10 mouse cellular contexts compared by ENCODE assay signal in the genomic region with DNA sequence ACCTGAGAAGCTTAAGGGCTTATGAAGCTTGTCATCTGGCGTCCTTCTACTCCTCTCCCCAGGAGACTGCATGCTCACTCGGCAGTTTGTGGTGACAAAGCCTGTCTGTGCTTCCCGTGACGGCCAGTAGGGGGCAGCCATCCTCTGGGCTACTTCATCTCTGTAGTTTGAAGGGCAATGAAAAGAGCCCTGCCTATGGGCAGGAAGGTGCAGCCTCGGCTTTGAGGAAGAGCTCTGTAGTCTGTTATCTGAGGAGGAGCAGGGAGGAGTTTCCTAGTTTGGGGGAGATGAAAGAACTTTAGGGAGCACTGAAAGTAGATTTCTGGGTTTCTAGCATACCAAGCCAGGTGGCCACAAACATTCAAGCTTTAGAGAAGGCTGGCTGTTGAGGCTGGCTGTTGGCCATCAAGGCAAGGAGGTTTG. TPM values are rescaled to one million over a fixed set of nuclear protein-coding genes. Genes with fewer than 3 reads are reported as not detected.
DNase-seq lines count a peak whose midpoint lies in the region; ATAC-seq and TF ChIP-seq lines count a peak whose summit lies in the region.
"Had no signal": no experiment of that assay in that cellular context is flagged by ENCODE, and none has a peak within 500 bp of the region (broad histone marks: within the 10 kb centered on the region; RNA-seq: fewer than 3 reads in every experiment).

No protein-coding gene starts in this region.

- H3K4me1 ChIP-seq in intestine, postnatal 0 days (replicated peaks; ENCODE audit: control insufficient read depth, insufficient read depth, low read length), result peaks cover 2% of the 10 kb centered on the region; the same call in 1 of the 2 replicates
- peaks cover 24% of the 10 kb centered on the region for H3K4me1 ChIP-seq in intestine, embryonic 15.5 days (replicated peaks)
- H3K4me1 ChIP-seq in MEL (ENCODE audit: control insufficient read depth in 1 of 2, insufficient read depth in 2 of 2, low read length in 2 of 2), result peaks cover 16 to 39% of the 10 kb centered on the region in 2 experiments
- peaks cover 23% of the 10 kb centered on the region for H3K4me1 ChIP-seq in limb, embryonic 10.5 days

- peak; percentile 66 to 72 for TF ChIP-seq EP300 in MEL (IDR thresholded peaks at IDR 0.05; ENCODE audit: low read depth in 1 of 2, low read length in 2 of 2)

- peaks cover 78% of the 10 kb centered on the region for H3K27me3 ChIP-seq in intestine, postnatal 0 days (replicated peaks; ENCODE audit: control insufficient read depth, insufficient read depth, low read length)
- H3K27me3 ChIP-seq in intestine, embryonic 15.5 days (replicated peaks), result peaks cover 73% of the 10 kb centered on the region
- H3K27me3 ChIP-seq in MEL (ENCODE audit: control insufficient read depth in 1 of 2, insufficient read depth in 2 of 2, low read length in 2 of 2), result no peaks in the 10 kb centered on the region
- peaks cover 90% of the 10 kb centered on the region for H3K27me3 ChIP-seq in limb, embryonic 10.5 days (ENCODE audit: low read depth, poor library complexity, severe bottlenecking)

- no peaks in the 10 kb centered on the region for H3K36me3 ChIP-seq in intestine, postnatal 0 days (ENCODE audit: control insufficient read depth, insufficient read depth)
- no peaks in the 10 kb centered on the region for H3K36me3 ChIP-seq in intestine, embryonic 15.5 days
- peaks cover 0 to 25% of the 10 kb centered on the region in 2 experiments; a peak in 2 of 4 replicates for H3K36me3 ChIP-seq in MEL (ENCODE audit: control insufficient read depth in 1 of 2, insufficient read depth in 2 of 2, low read length in 2 of 2)
- peaks cover 6% of the 10 kb centered on the region for H3K36me3 ChIP-seq in limb, embryonic 10.5 days

- ATAC-seq in intestine, postnatal 0 days, result 0 out of 2 replicates have a peak, but pooled peaks have one; percentile 17
- ATAC-seq in intestine, embryonic 15.5 days, result no peak

- H3K4me3 ChIP-seq in intestine, postnatal 0 days (ENCODE audit: low read depth, low read length), result no peak overlapping the region
- no peak overlapping the region for H3K4me3 ChIP-seq in intestine, embryonic 15.5 days (replicated peaks)
- H3K4me3 ChIP-seq in MEL (ENCODE audit: control insufficient read depth in 1 of 2, insufficient read depth in 1 of 2, low read depth in 2 of 2, low read length in 2 of 2), result peak overlapping the region; percentile 11 to 40; a peak in 3 of 4 replicates
- no peak overlapping the region for H3K4me3 ChIP-seq in limb, embryonic 10.5 days
- H3K4me3 ChIP-seq: embryonic facial prominence, embryonic 13.5 days; megakaryocyte, embryonic 14.5 days had no signal

- no peak overlapping the region for H3K27ac ChIP-seq in intestine, postnatal 0 days (ENCODE audit: low read depth, low read length)
- H3K27ac ChIP-seq in intestine, embryonic 15.5 days, result no peak overlapping the region
- peak overlapping the region; percentile 96 for H3K27ac ChIP-seq in MEL (ENCODE audit: control insufficient read depth, low read depth, low read length)
- H3K27ac ChIP-seq in limb, embryonic 10.5 days, result no peak overlapping the region
- H3K27ac ChIP-seq: embryonic facial prominence, embryonic 13.5 days had no signal

- H3K9ac ChIP-seq in intestine, postnatal 0 days (ENCODE audit: low read depth, low read length), result no peak overlapping the region
- no peak overlapping the region for H3K9ac ChIP-seq in intestine, embryonic 15.5 days
- peak overlapping the region; percentile 47 for H3K9ac ChIP-seq in MEL (ENCODE audit: control insufficient read depth, low read depth, low read length, poor library complexity, severe bottlenecking)
- H3K9ac ChIP-seq: embryonic facial prominence, embryonic 13.5 days had no signal

- peak; percentile 70 for TF ChIP-seq RAD21 in MEL (IDR thresholded peaks at IDR 0.05; ENCODE audit: low read depth, low read length)

- H3K9me3 ChIP-seq in intestine, postnatal 0 days (ENCODE audit: control insufficient read depth), result no peaks in the 10 kb centered on the region
- H3K9me3 ChIP-seq in intestine, embryonic 15.5 days, result no peaks in the 10 kb centered on the region
- H3K9me3 ChIP-seq in MEL (replicated peaks; ENCODE audit: insufficient read depth, low read length), result no peaks in the 10 kb centered on the region
- H3K9me3 ChIP-seq in limb, embryonic 10.5 days (replicated peaks), result no peaks in the 10 kb centered on the region
- H3K9me3 ChIP-seq: embryonic facial prominence, embryonic 13.5 days; megakaryocyte, embryonic 14.5 days had no signal

- peak; percentile 90 for TF ChIP-seq CTCF in intestine, postnatal 0 days (IDR thresholded peaks at IDR 0.05; ENCODE audit: low read depth)
- peak; percentile 94 to 99 (median 96) for TF ChIP-seq CTCF in MEL (IDR thresholded peaks at IDR 0.05 in 2 of 3, conservative IDR thresholded peaks at IDR 0.05 in 1 of 3; ENCODE audit: control insufficient read depth in 1 of 3, insufficient read depth in 1 of 3, low read depth in 2 of 3, low read length in 3 of 3, poor library complexity in 1 of 3, severe bottlenecking in 1 of 3)

- TF ChIP-seq POLR2A in MEL (IDR thresholded peaks at IDR 0.05; ENCODE audit: control insufficient read depth in 1 of 2, insufficient read depth in 1 of 2, low read depth in 1 of 2, low read length in 2 of 2, poor library complexity in 1 of 2), result no peak; a peak in 1 of 4 replicates

- H3K4me2 ChIP-seq in intestine, postnatal 0 days (replicated peaks; ENCODE audit: low read depth), result no peak overlapping the region
- H3K4me2 ChIP-seq in intestine, embryonic 15.5 days (replicated peaks), result no peak overlapping the region
- H3K4me2 ChIP-seq: embryonic facial prominence, embryonic 13.5 days had no signal

- DNase-seq in MEL (ENCODE audit: low read depth, low spot score), result peak; percentile 97
- peak; percentile 81 for DNase-seq in embryo, embryonic 10 days (ENCODE audit: low spot score)
- DNase-seq in heart, postnatal 14 days, result peak; percentile 74 to 84
- peak; percentile 80 for DNase-seq in limb, embryonic 10.5 days (ENCODE audit: low spot score)
- DNase-seq in natural killer cell, adult 2 months (ENCODE audit: low spot score in 2 of 2), result peak; percentile 30 to 68
- peak; percentile 85 for DNase-seq in thymus, postnatal 0 days (ENCODE audit: low spot score)

- intact Hi-C loops in heart, postnatal 14 days (cut with DNase I), result loop anchor here (2.0 to 5.0 kb wide), 3 partner anchors 18 to 140 kb away; a partner anchor contains a TSS

- 15% methylated on average over 5 of the region's 5 CpGs for WGBS in intestine, postnatal 0 days
- 10% methylated on average over 5 of the region's 5 CpGs for WGBS in intestine, embryonic 15.5 days
- WGBS in limb, embryonic 10.5 days, result 7% methylated on average over 5 of the region's 5 CpGs

- H3K79me2 ChIP-seq in MEL (ENCODE audit: control insufficient read depth, insufficient read depth, low read length, poor library complexity), result no peaks in the 10 kb centered on the region

TF ChIP-seq in MEL, 35 proteins besides CTCF, POLR2A, EP300 and RAD21 (continues in another document):
- TF ChIP-seq ZKSCAN1 (IDR thresholded peaks at IDR 0.05; ENCODE audit: low read depth, low read length), result peak; percentile 53; the same call in 1 of the 2 replicates
- TF ChIP-seq MYC (IDR thresholded peaks at IDR 0.05; ENCODE audit: low read depth, low read length), result peak; percentile 68
- peak; percentile 74 for TF ChIP-seq ETS1 (IDR thresholded peaks at IDR 0.05; ENCODE audit: low read depth, low read length)

RNA-seq across cellular contexts. Expression of a gene that starts 18.0 kb away (rescaled TPM):
- polyA plus RNA-seq in intestine, postnatal 0 days (2015; fragmentation: Nextera tagmentation; extraction: Ambion mirVana), result 0.98 and 1.0 TPM in 2 replicates
- polyA plus RNA-seq in intestine, embryonic 15.5 days (2015; fragmentation: Nextera tagmentation; extraction: Ambion mirVana), result 1.2 and 1.7 TPM in 2 replicates
- 0.12 TPM in 1 of 2 replicates, not detected in the other for total RNA-seq in MEL (2012; rRNA removed)
- 1 to 10 TPM in 1 of 2 experiments, not detected in 1; 1.1 TPM for polyA plus RNA-seq in MEL (2012; ENCODE audit: insufficient read depth in 1 of 2, insufficient read length in 2 of 2, low read depth in 1 of 2, low replicate concordance in 2 of 2, missing spikeins in 1 of 2)
- 1 to 10 TPM; 4.7 to 4.9 TPM for total RNA-seq in heart, postnatal 14 days (2021)
- 0.74 and 1.0 TPM in 2 replicates for polyA plus RNA-seq in limb, embryonic 10.5 days (2016; fragmentation: Nextera tagmentation; extraction: Ambion mirVana)
- polyA plus RNA-seq in thymus, postnatal 0 days (2015; fragmentation: Nextera tagmentation; extraction: Ambion mirVana), result 0.10 and 0.22 TPM in 2 replicates

RNA-seq across cellular contexts. Expression of a gene that starts 29.9 kb away (rescaled TPM):
- polyA plus RNA-seq in intestine, postnatal 0 days (2015; fragmentation: Nextera tagmentation; extraction: Ambion mirVana), result 3.6 and 4.1 TPM in 2 replicates
- 15.0 and 16.3 TPM in 2 replicates for polyA plus RNA-seq in intestine, embryonic 15.5 days (2015; fragmentation: Nextera tagmentation; extraction: Ambion mirVana)
- total RNA-seq in MEL (2012; rRNA removed), result 93.3 and 131 TPM in 2 replicates
- 100 to 1,000 TPM in 1 of 2 experiments, 10 to 100 TPM in 1; 69.8 to 108 TPM for polyA plus RNA-seq in MEL (2012; ENCODE audit: insufficient read depth in 1 of 2, insufficient read length in 2 of 2, low read depth in 1 of 2, low replicate concordance in 2 of 2, missing spikeins in 1 of 2)
- 1 to 10 TPM; 2.9 to 3.6 TPM for total RNA-seq in heart, postnatal 14 days (2021)
- 36.6 and 42.6 TPM in 2 replicates for polyA plus RNA-seq in limb, embryonic 10.5 days (2016; fragmentation: Nextera tagmentation; extraction: Ambion mirVana)
- 19.7 and 22.7 TPM in 2 replicates for polyA plus RNA-seq in thymus, postnatal 0 days (2015; fragmentation: Nextera tagmentation; extraction: Ambion mirVana)

RNA-seq across cellular contexts. Expression of a gene that starts 41.7 kb away (rescaled TPM):
- 51.9 and 59.2 TPM in 2 replicates for polyA plus RNA-seq in intestine, postnatal 0 days (2015; fragmentation: Nextera tagmentation; extraction: Ambion mirVana)
- 56.1 and 67.2 TPM in 2 replicates for polyA plus RNA-seq in intestine, embryonic 15.5 days (2015; fragmentation: Nextera tagmentation; extraction: Ambion mirVana)
- 165 and 193 TPM in 2 replicates for total RNA-seq in MEL (2012; rRNA removed)
- 100 to 1,000 TPM in 1 of 2 experiments, not detected in 1; 129 TPM for polyA plus RNA-seq in MEL (2012; ENCODE audit: insufficient read depth in 1 of 2, insufficient read length in 2 of 2, low read depth in 1 of 2, low replicate concordance in 2 of 2, missing spikeins in 1 of 2)
- 100 to 1,000 TPM in 1 of 2 experiments, 10 to 100 TPM in 1; 78.1 to 101 TPM for total RNA-seq in heart, postnatal 14 days (2021)
- 64.5 and 71.0 TPM in 2 replicates for polyA plus RNA-seq in limb, embryonic 10.5 days (2016; fragmentation: Nextera tagmentation; extraction: Ambion mirVana)
- 35.6 and 38.9 TPM in 2 replicates for polyA plus RNA-seq in thymus, postnatal 0 days (2015; fragmentation: Nextera tagmentation; extraction: Ambion mirVana)

RNA-seq across cellular contexts. Expression of a gene that starts 46.1 kb away (rescaled TPM):
- 0.46 and 0.81 TPM in 2 replicates for polyA plus RNA-seq in intestine, postnatal 0 days (2015; fragmentation: Nextera tagmentation; extraction: Ambion mirVana)
- 0.08 and 0.13 TPM in 2 replicates for polyA plus RNA-seq in intestine, embryonic 15.5 days (2015; fragmentation: Nextera tagmentation; extraction: Ambion mirVana)
- not detected in 2 replicates for total RNA-seq in MEL (2012; rRNA removed)
- polyA plus RNA-seq in MEL (2012; ENCODE audit: insufficient read depth in 1 of 2, insufficient read length in 2 of 2, low read depth in 1 of 2, low replicate concordance in 2 of 2, missing spikeins in 1 of 2), result not detected
- total RNA-seq in heart, postnatal 14 days (2021), result under 1 TPM in 1 of 2 experiments, not detected in 1; 0.14 TPM
- polyA plus RNA-seq in limb, embryonic 10.5 days (2016; fragmentation: Nextera tagmentation; extraction: Ambion mirVana), result 0.11 and 0.56 TPM in 2 replicates
- 0.38 and 0.44 TPM in 2 replicates for polyA plus RNA-seq in thymus, postnatal 0 days (2015; fragmentation: Nextera tagmentation; extraction: Ambion mirVana)

Comparison
In these comparisons a context has a peak if more than half of its experiments do, and no peak if none do; other contexts are left out.
1. H3K4me3 ChIP-seq: peak in MEL (2 of 2); none in intestine, postnatal 0 days (single experiment), intestine, embryonic 15.5 days (single experiment) and limb, embryonic 10.5 days (single experiment).
2. Peak in every context shown above with its lines, with median percentiles within 50 percentile points of each other: DNase-seq.